Mouse (Mus musculus) hematopoietic stem cell, adult 5-6 weeks (primary cell): ENCODE data around the gene Olfr653. TPM values are rescaled to one million over a fixed set of nuclear protein-coding genes. Genes with fewer than 3 reads are reported as not detected.
A peak's percentile ranks its signal among the peaks of the same experiment; 100 is the strongest.

ENCODE experiments used
- ATAC-seq, 2 experiments: fragments of 125-278 bp in 1 of 2; replicated peaks in 1 of 2; 2 replicates each; pipeline ENCODE4 v1.8.0; 2016 to 2017; ENCODE audit warnings: inconsistent platforms in 2 of 2, mild to moderate bottlenecking in 2 of 2, moderate number of reproducible peaks in 2 of 2, low read depth in 1 of 2, moderate TSS enrichment in 1 of 2; ENCODE audit not compliant: low FRiP score in 2 of 2, poor library complexity in 2 of 2, severe bottlenecking in 2 of 2, insufficient read depth in 1 of 2, low TSS enrichment in 1 of 2
- total RNA-seq: library from RNA; stranded (forward); fragments of 172-1452, 232-1000 nt; gene quantifications from 2 replicates; pipeline ENCODE4 v1.2.3, GENCODE M21; 2017

Gene Olfr653
- not detected in 2 replicates for total RNA-seq

- no peak for ATAC-seq
Observed at GRCm38 (mm10) chr7:104577014-104577413, at the start of gene Olfr653. Gene Olfr653, plus strand, starts transcription at chr7:104577314.

DNA sequence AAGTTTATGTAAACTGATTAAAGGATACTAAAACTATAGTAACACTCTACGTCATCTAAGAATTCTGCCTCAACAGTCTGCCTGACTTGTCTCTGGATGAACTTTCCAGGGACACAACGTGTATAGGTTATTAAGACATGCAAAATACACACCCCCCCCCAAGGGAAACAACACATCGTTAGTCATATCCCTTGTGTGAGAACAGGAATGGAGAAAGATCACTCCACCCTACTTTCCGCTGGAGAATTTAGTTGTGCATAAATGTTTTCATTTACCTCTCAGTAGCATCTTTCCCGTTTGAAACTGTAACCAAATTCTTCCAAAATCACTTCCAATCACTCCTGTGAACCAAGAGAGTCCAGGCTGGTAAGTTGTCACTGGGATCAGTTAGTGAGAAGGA lies 27.3 kb upstream of the Olfr653 start, which contains the start of gene Olfr651:
Gene Olfr651, plus strand, starts transcription at position 301 of the 400 bp plus-strand sequence.
- ATAC-seq: no peak

- ATAC-seq: no peak
Observed at GRCm38 (mm10) chr7:104552700-104553099, 24.4 kb upstream of the Olfr653 start.

DNA sequence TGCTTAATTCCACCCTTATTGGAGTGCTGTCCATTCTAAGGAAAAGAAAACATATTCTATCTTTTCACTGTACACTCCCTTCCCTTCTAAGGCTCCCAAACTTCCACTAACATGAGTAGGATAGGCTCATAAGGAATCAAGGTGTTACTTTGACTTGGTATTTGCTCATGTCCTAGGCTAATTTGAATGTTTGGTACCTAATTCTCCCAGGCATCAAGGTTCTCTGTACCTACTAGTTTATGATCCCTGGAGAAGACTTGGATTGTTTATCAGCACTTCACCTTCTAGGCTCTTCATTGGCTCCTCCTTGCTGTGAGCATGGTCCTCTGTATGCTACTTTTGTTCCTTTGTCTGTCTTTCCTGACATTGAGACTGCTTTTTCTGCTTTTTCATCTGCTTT lies 16.5 kb upstream of the Olfr653 start, which contains the start of gene Olfr652:
Gene Olfr652, plus strand, starts transcription at position 301 of the 400 bp plus-strand sequence.
- ATAC-seq: no peak

DNA sequence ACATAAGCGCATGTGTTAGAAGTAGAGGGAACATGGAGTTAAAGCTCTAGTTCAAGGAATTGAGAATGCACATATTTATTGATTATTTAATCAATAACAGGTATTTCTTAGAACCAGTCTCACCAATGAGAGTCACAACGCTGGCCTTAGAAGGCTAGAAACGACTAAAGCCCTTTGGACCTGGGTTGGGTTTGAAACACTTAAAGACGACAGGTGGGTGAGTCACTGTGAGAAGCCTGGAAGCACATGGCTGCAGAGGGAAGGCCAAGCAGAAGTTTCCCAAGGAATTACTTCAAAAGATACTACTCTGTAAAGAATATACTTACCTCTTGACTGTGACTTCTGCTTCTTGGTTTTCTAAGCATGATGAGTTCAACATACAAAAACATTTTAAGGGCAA lies 3.7 kb downstream of the Olfr653 start:
- no peak for ATAC-seq

DNA sequence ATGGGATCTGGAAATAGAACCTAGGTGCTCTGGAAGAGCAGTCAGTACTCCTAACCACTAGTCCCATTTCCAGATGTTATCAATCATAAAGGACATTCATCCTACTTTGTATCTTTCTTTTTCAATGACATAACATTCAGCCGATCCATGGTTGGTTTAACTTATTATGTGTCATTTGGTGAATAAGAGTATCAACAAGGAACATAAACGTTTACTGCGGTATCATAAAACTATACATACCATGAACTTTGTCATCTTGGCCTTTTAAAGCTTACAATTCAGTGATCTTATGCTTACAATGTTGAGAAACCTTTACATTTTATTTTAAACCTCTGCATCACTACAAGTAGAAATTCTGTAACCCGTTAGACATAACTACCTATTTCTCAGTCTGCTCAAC lies 4.3 kb downstream of the Olfr653 start:
- ATAC-seq: no peak

- no peak for ATAC-seq
Observed at GRCm38 (mm10) chr7:104586725-104587124, 9.6 kb downstream of the Olfr653 start, which contains the start of gene Olfr654. Gene Olfr654, plus strand, starts transcription at chr7:104587025.

- ATAC-seq: no peak
Observed at GRCm38 (mm10) chr7:104588274-104588673, 11.2 kb downstream of the Olfr653 start.

- no peak for ATAC-seq
Observed at GRCm38 (mm10) chr7:104601679-104602078, 24.6 kb downstream of the Olfr653 start, which contains the start of gene Olfr655. Gene Olfr655, minus strand, starts transcription at chr7:104601779.

GRCm38 (mm10) chr7:104603173-104603572 lies 26.1 kb downstream of the Olfr653 start:
- peak; percentile 56 to 74; a peak in 3 of 4 replicates for ATAC-seq

GRCm38 (mm10) chr7:104604727-104605126 lies 27.6 kb downstream of the Olfr653 start:
- ATAC-seq: no peak

DNA sequence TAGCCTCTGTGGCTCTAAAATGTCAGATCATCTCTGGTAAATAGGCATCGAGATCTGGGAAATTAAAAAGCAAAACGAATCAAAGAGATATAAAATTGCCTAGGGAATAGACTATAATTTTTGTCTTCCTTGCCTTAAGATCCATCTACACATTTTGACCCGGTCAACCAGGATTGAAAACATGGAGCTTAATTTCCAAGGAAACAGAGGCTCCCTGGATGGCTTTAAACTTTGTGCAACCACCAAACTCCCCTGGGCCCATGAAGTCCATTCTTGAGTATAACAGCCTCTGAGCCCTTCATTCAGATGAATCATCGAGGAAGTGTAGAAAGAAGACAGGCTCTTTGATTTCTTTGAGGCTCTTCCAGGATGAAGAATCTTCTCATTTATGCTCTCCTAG lies 36.5 kb downstream of the Olfr653 start, which contains the start of gene Olfr656:
Gene Olfr656, plus strand, starts transcription at position 301 of the 400 bp plus-strand sequence.
- no peak for ATAC-seq

DNA sequence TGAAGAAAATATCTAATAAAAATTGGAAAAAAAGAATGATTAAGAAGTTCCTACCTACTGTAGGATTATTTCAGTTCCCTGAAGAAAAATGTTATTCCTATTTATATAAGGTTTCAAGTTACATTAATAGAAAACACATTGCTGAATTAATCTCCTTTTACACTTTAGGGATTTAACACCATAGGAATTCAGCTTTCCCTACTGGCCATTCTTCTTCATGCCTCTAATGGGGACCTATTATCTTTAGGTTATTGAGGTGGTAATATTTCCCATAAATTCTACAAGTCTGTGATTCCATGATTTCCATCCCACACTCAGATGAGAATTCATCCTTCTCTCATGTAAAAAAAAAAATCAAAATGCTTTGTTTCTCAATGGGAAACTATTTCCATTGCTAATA lies 47.4 kb downstream of the Olfr653 start, which contains the start of gene Olfr657:
Gene Olfr657, plus strand, starts transcription at position 301 of the 400 bp plus-strand sequence.
- no peak for ATAC-seq

Other genes with a start within 250 kb of the Olfr653 start
- gene Trim34b, start 247.8 kb upstream of the Olfr653 start, total RNA-seq: 0.63 and 1.0 TPM in 2 replicates
- 48.6 and 57.0 TPM in 2 replicates for gene Trim12c, start 224.0 kb upstream of the Olfr653 start, total RNA-seq
- gene Trim30b, start 207.4 kb upstream of the Olfr653 start, total RNA-seq: 9.2 and 19.9 TPM in 2 replicates
- 2.8 and 5.3 TPM in 2 replicates for gene Trim30c, start 176.5 kb upstream of the Olfr653 start, total RNA-seq
- 57.1 and 71.2 TPM in 2 replicates for gene Trim30a, start 112.1 kb upstream of the Olfr653 start, total RNA-seq
- gene Trim30d, start 69.5 kb upstream of the Olfr653 start, total RNA-seq: 30.3 and 43.8 TPM in 2 replicates
- gene Olfr651, start 27.2 kb upstream of the Olfr653 start, total RNA-seq: not detected in 2 replicates
- gene Olfr652, start 16.4 kb upstream of the Olfr653 start, total RNA-seq: not detected in 2 replicates
- gene Olfr654, start 9.7 kb downstream of the Olfr653 start, total RNA-seq: not detected in 2 replicates
- gene Olfr655, start 24.5 kb downstream of the Olfr653 start, total RNA-seq: not detected in 2 replicates
- gene Olfr656, start 36.6 kb downstream of the Olfr653 start, total RNA-seq: not detected in 2 replicates
- not detected in 2 replicates for gene Olfr657, start 47.5 kb downstream of the Olfr653 start, total RNA-seq
- 0.45 and 0.81 TPM in 2 replicates for gene Olfr658, start 70.0 kb downstream of the Olfr653 start, total RNA-seq
- gene Olfr659, start 89.4 kb downstream of the Olfr653 start, total RNA-seq: not detected in 2 replicates
- gene Olfr661, start 109.2 kb downstream of the Olfr653 start, total RNA-seq: not detected in 2 replicates
- not detected in 2 replicates for gene Usp17le, start 200.2 kb downstream of the Olfr653 start, total RNA-seq